Mouse (Mus musculus) testis, postnatal 10 days (tissue): Measurements from ENCODE around the gene Nos1.
A peak's percentile ranks its signal among the peaks of the same experiment; 100 is the strongest.

ENCODE experiments used
- DNase-seq: peaks from one replicate; pipeline ENCODE4 v3.0.0; 2021; ENCODE audit warnings: low spot score

Nos1 gene

GRCm38 (mm10) chr5:117899361-117899760, 118.5 kb downstream of the Nos1 start:
- no peak for DNase-seq

- no peak for DNase-seq
Observed at GRCm38 (mm10) chr5:117900921-117901705, 120.3 kb downstream of the Nos1 start.

- no peak for DNase-seq
Observed at GRCm38 (mm10) chr5:117903534-117903933, 122.7 kb downstream of the Nos1 start.

DNA sequence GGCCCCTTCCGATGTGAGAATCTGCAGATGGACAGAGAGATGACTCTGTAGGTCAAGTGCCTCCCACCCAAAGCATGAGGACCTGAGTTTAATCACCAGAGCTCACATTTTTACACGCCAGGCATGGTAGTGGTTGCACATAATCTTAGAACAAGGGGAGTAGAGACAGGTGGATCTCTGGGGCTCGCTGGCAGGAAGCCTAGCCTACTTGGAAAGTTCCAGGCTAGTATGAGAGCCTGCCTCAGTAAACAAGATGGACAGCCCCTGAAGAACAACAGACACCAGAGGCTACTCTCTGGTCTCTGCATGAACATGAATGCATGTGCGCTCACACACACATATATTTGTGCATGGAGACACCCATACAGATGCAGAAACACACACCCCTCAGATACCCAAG, 124.9 kb downstream of the Nos1 start:
- no peak for DNase-seq

- DNase-seq = no peak
Observed at GRCm38 (mm10) chr5:117909524-117909923, 128.7 kb downstream of the Nos1 start.

- DNase-seq = no peak
Observed at GRCm38 (mm10) chr5:117916349-117916748, 135.5 kb downstream of the Nos1 start.

GRCm38 (mm10) chr5:117916906-117917305, 136.1 kb downstream of the Nos1 start:
- no peak for DNase-seq

DNA sequence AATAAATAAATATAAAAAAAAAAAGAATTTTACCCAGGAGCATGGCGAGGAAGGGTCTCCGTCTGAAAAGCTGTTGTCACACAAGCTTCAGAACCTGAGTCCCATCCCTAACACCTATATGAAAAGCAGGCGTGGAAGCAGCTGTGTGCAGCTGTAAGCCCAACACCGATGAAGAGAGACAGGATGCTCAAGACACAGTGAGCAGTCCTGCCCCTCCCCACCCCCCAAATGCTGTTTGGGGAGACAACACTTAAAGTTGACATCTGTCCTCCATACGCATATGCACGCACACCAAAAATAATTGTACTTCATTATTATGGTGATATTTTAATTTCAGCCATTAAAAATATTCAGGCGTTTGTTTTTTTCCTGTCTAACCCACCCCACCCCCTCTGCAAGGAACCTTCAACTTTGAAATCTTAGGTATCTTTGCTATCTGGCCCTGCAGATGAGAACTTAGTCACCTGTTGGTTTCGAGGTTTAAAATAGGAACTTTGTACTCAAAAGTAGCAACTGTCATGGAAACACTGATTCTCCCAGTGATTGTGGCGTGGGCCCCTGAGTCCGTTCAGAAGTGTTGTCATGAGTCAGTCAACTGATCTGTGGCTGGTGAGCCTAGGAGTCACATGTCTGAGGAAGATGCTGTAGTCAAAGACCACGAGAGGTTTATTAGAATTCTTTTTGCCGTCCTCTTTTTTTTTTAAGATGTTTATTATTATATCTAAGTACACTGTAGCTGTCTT, 141.1 kb downstream of the Nos1 start:
- no peak for DNase-seq

- DNase-seq = no peak
Observed at GRCm38 (mm10) chr5:117923688-117924087, 142.9 kb downstream of the Nos1 start.

- DNase-seq = no peak
Observed at GRCm38 (mm10) chr5:117928553-117928952, 147.7 kb downstream of the Nos1 start.

DNA sequence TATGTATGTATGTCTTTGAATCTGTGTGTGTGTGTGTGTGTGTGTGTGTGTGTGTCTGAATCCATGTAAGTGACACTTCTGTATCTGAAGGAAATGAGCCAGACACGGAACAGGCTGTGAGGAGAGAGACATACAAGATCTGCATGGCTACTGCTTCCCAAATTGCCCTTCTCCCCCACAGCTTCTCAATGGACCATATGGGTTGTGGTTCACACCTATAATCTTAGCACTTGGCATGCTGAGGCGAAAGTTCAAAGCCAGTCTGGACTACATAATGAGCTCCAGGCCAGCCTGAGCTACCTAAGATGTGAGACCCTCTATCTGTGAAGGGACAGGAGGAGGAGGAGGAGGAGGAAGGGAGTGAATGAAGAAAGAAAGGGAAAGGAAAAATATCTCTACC, 151.4 kb downstream of the Nos1 start:
- no peak for DNase-seq

GRCm38 (mm10) chr5:117932862-117933261, 152.0 kb downstream of the Nos1 start:
- peak; percentile 97 for DNase-seq

DNA sequence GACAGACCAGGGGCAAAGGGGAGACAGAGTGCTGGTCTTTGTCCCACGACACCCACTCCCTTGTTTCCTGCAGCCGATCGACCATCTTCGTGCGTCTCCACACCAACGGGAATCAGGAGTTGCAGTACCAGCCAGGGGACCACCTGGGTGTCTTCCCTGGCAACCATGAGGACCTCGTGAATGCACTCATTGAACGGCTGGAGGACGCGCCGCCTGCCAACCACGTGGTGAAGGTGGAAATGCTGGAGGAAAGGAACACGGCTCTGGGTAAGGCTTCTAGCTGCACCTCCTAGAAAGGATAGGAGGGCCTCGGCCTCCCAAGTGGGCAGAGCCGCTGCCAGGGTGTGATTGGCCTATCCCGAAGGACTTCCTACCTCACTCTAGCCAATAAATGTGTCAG, 155.5 kb downstream of the Nos1 start:
- no peak for DNase-seq

- no peak for DNase-seq
Observed at GRCm38 (mm10) chr5:117937186-117937585, 156.4 kb downstream of the Nos1 start.

- peak; percentile 84 for DNase-seq
Observed at GRCm38 (mm10) chr5:117938182-117938581, 157.3 kb downstream of the Nos1 start.

- no peak for DNase-seq
Observed at GRCm38 (mm10) chr5:117939402-117939801, 158.6 kb downstream of the Nos1 start.

- DNase-seq = no peak
Observed at GRCm38 (mm10) chr5:117941552-117941951, 160.7 kb downstream of the Nos1 start.

- DNase-seq = peak; percentile 64
Observed at GRCm38 (mm10) chr5:117946605-117947004, 165.8 kb downstream of the Nos1 start.

GRCm38 (mm10) chr5:117949393-117949792, 168.6 kb downstream of the Nos1 start:
- no peak for DNase-seq

- no peak for DNase-seq
Observed at GRCm38 (mm10) chr5:117953893-117954292, 173.1 kb downstream of the Nos1 start.

- no peak for DNase-seq
Observed at GRCm38 (mm10) chr5:117954429-117954828, 173.6 kb downstream of the Nos1 start.

DNA sequence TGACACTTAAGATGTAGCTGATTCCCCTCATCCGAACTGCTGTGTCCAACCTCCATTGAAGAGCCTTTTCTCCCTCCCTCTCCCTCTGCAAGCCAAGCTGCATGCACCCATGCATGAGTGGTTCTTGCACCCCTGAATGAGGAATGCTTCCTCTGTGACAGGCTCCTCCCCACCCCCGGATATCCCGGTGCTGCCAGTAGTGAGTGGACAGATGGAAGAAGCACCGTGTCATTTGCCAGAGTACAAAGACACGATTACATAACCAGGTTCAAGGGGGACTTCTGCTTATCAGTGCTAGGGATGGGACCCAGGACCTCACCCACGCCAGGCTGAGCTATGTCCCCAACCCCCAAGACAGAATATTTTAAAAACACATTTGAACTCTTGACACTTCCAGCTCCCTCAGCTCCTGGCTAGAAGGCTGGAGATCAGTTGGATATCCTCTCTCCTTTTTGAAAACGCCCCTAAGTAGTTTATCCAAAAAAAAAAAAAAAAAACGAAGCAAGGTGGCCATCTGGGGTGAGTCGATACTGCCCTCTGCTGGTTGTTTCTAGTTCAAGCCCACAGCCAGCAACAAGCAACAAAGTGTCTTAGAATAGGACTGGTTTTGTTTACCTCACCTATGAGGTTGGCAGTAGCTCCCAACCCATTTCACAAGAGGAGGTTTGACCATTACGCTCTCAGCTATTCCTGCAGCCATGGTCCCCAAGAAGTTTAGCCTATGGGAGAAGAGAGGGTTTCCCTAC, 175.0 kb downstream of the Nos1 start:
- no peak for DNase-seq

- DNase-seq = peak; percentile 79
Observed at GRCm38 (mm10) chr5:117964750-117965149, 183.9 kb downstream of the Nos1 start.
